10 mouse cellular contexts compared by ENCODE assay signal in genomic region chr6:85349246-85349645, GRCm38 (mm10). TPM values are rescaled to one million over a fixed set of nuclear protein-coding genes. Genes with fewer than 3 reads are reported as not detected.
DNase-seq lines count a peak whose midpoint lies in the region; ATAC-seq lines count a peak whose summit lies in the region.
"Had no signal": no experiment of that assay in that cellular context is flagged by ENCODE, and none has a peak within 500 bp of the region (broad histone marks: within the 10 kb centered on the region; RNA-seq: fewer than 3 reads in every experiment).

No protein-coding gene starts in this region.

- no peaks in the 10 kb centered on the region for H3K27me3 ChIP-seq in forebrain, embryonic 16.5 days (replicated peaks; ENCODE audit: control insufficient read depth, insufficient read depth, low read length)
- H3K27me3 ChIP-seq: embryonic facial prominence, embryonic 12.5 days had no signal

- H3K4me1 ChIP-seq in forebrain, embryonic 16.5 days (replicated peaks; ENCODE audit: control insufficient read depth, insufficient read depth, low read length): no peaks in the 10 kb centered on the region

- DNase-seq in frontal cortex, postnatal 25 days (ENCODE audit: low spot score in 2 of 2): no peak
- DNase-seq in ovary, adult 18-20 months (ENCODE audit: low spot score): peak; percentile 50
- DNase-seq in ovary, postnatal 36 days (ENCODE audit: low spot score): no peak
- DNase-seq in heart, postnatal 25 days (ENCODE audit: low spot score): peak; percentile 26
- peak; percentile 54 for DNase-seq in skeletal muscle tissue, adult 2 months (ENCODE audit: low read depth, low spot score)

- no peak overlapping the region for H3K27ac ChIP-seq in forebrain, embryonic 16.5 days (ENCODE audit: low read length)
- H3K27ac ChIP-seq: embryonic facial prominence, embryonic 12.5 days had no signal

- peak; percentile 86 for ATAC-seq in frontal cortex, adult (ENCODE audit: low TSS enrichment)
- ATAC-seq in granulocyte monocyte progenitor cell, adult 5-6 weeks (replicated peaks; ENCODE audit: poor library complexity, severe bottlenecking): no peak
- no peak for ATAC-seq in forebrain, embryonic 16.5 days
- ATAC-seq: CD4-positive, CD25-positive, alpha-beta regulatory T cell, adult 4 months had no signal

- no peak overlapping the region for H3K4me2 ChIP-seq in forebrain, embryonic 16.5 days (ENCODE audit: low read length)
- H3K4me2 ChIP-seq: embryonic facial prominence, embryonic 12.5 days had no signal

- no peak overlapping the region for H3K9ac ChIP-seq in forebrain, embryonic 16.5 days (replicated peaks; ENCODE audit: low read depth, low read length)
- H3K9ac ChIP-seq: embryonic facial prominence, embryonic 12.5 days had no signal

- WGBS in forebrain, embryonic 16.5 days: 74% methylated on average over 7 of the region's 7 CpGs

- H3K36me3 ChIP-seq in forebrain, embryonic 16.5 days (ENCODE audit: control insufficient read depth, insufficient read depth): peaks cover 2% of the 10 kb centered on the region; the same call in 1 of the 2 replicates
- H3K36me3 ChIP-seq: embryonic facial prominence, embryonic 12.5 days had no signal

- H3K9me3 ChIP-seq in forebrain, embryonic 16.5 days (ENCODE audit: control insufficient read depth, low read length): no peaks in the 10 kb centered on the region
- H3K9me3 ChIP-seq: embryonic facial prominence, embryonic 12.5 days had no signal

- H3K4me3 ChIP-seq in forebrain, embryonic 16.5 days (replicated peaks; ENCODE audit: low read length): no peak overlapping the region
- H3K4me3 ChIP-seq: embryonic facial prominence, embryonic 12.5 days had no signal

- intact Hi-C loops in heart, postnatal 25 days (cut with DNase I): no loop called here

RNA-seq across cellular contexts. Expression of gene Sfxn5, which starts 16.0 kb away (rescaled TPM):
- 1 to 10 TPM; 4.6 to 4.8 TPM for total RNA-seq in heart, postnatal 25 days (2021)
- 0.92 and 2.1 TPM in 2 replicates for total RNA-seq in granulocyte monocyte progenitor cell, adult 5-6 weeks (2014; fragmentation: Nextera tagmentation)
- 0.93 and 2.0 TPM in 2 replicates for total RNA-seq in granulocyte monocyte progenitor cell, adult 5-6 weeks (2017)
- 23.1 and 27.1 TPM in 2 replicates for polyA plus RNA-seq in forebrain, embryonic 16.5 days (2015; fragmentation: Nextera tagmentation; extraction: Ambion mirVana)

RNA-seq across cellular contexts. Expression of gene Rab11fip5, which starts 25.2 kb away (rescaled TPM):
- total RNA-seq in heart, postnatal 25 days (2021): 10 to 100 TPM; 59.9 to 68.6 TPM
- 5.4 TPM in 2 replicates for total RNA-seq in granulocyte monocyte progenitor cell, adult 5-6 weeks (2014; fragmentation: Nextera tagmentation)
- 3.2 and 3.6 TPM in 2 replicates for total RNA-seq in granulocyte monocyte progenitor cell, adult 5-6 weeks (2017)
- polyA plus RNA-seq in forebrain, embryonic 16.5 days (2015; fragmentation: Nextera tagmentation; extraction: Ambion mirVana): 15.4 and 19.3 TPM in 2 replicates

Comparison
In these comparisons a context has a peak if more than half of its experiments do, and no peak if none do; other contexts are left out.
1. DNase-seq: peak in ovary, adult 18-20 months (single experiment), heart, postnatal 25 days (single experiment) and skeletal muscle tissue, adult 2 months (single experiment); none in frontal cortex, postnatal 25 days (0 of 2) and ovary, postnatal 36 days (single experiment).
2. RNA of gene Rab11fip5, which starts 25.2 kb away (total RNA-seq): 59.9 to 68.6 TPM in heart, postnatal 25 days; 3.2 to 5.4 TPM in granulocyte monocyte progenitor cell, adult 5-6 weeks; every median in the first group is over 4 times any median in the second.